In genomic region chr12:21284761-21285441, GRCm38 (mm10) we compare ENCODE assay signal across 7 mouse cellular contexts. TPM values are rescaled to one million over a fixed set of nuclear protein-coding genes. Genes with fewer than 3 reads are reported as not detected.
DNase-seq lines count a peak whose midpoint lies in the region; ATAC-seq and TF ChIP-seq lines count a peak whose summit lies in the region.

TSS of gene Cpsf3 (plus strand) at chr12:21285391.

- no peaks in the 10 kb centered on the region for H3K9me3 ChIP-seq in embryonic facial prominence, embryonic 12.5 days
- no peaks in the 10 kb centered on the region for H3K9me3 ChIP-seq in heart, embryonic 14.5 days (ENCODE audit: control insufficient read depth, low read length)

- 50% methylated on average over 11 of the region's 11 CpGs for WGBS in embryonic facial prominence, embryonic 12.5 days
- 48% methylated on average over 11 of the region's 11 CpGs for WGBS in heart, embryonic 14.5 days

- intact Hi-C loops in left cerebral cortex, postnatal 14 days (cut with DNase I): no loop called here

- ATAC-seq in embryonic facial prominence, embryonic 12.5 days (ENCODE audit: insufficient number of reproducible peaks, insufficient read depth, low FRiP score, low TSS enrichment): no peak
- no peak for ATAC-seq in heart, embryonic 14.5 days (ENCODE audit: insufficient number of reproducible peaks, insufficient read depth, low FRiP score, low read depth)

- H3K9ac ChIP-seq in embryonic facial prominence, embryonic 12.5 days: peak within 1 kb of the TSS; percentile 83
- peak within 1 kb of the TSS; percentile 97 for H3K9ac ChIP-seq in heart, embryonic 14.5 days (ENCODE audit: low read length)

- peak within 1 kb of the TSS; percentile 66 for H3K4me2 ChIP-seq in embryonic facial prominence, embryonic 12.5 days (replicated peaks)
- H3K4me2 ChIP-seq in heart, embryonic 14.5 days (ENCODE audit: low read length): peak within 1 kb of the TSS; percentile 94
- H3K4me2 ChIP-seq in myocyte (ENCODE audit: low read depth): peak within 1 kb of the TSS; percentile 93

- H3K79me2 ChIP-seq in myocyte (ENCODE audit: control insufficient read depth, insufficient read depth): peaks cover 21% of the 10 kb centered on the region

- H3K27ac ChIP-seq in embryonic facial prominence, embryonic 12.5 days: peak within 1 kb of the TSS; percentile 92
- peak within 1 kb of the TSS; percentile 86 to 90 for H3K27ac ChIP-seq in heart, embryonic 14.5 days (replicated peaks in 1 of 2; ENCODE audit: control insufficient read depth in 1 of 2, insufficient read depth in 1 of 2, low read depth in 2 of 2, low read length in 2 of 2)

- peaks cover 12% of the 10 kb centered on the region for H3K4me1 ChIP-seq in embryonic facial prominence, embryonic 12.5 days
- H3K4me1 ChIP-seq in heart, embryonic 14.5 days (ENCODE audit: control insufficient read depth in 2 of 2, insufficient read depth in 2 of 2, low read length in 2 of 2): peaks cover 8 to 18% of the 10 kb centered on the region in 2 experiments

- H3K27me3 ChIP-seq in embryonic facial prominence, embryonic 12.5 days: no peaks in the 10 kb centered on the region
- H3K27me3 ChIP-seq in heart, embryonic 14.5 days (ENCODE audit: control insufficient read depth, insufficient read depth, low read length): no peaks in the 10 kb centered on the region
- no peaks in the 10 kb centered on the region for H3K27me3 ChIP-seq in myocyte (ENCODE audit: control insufficient read depth, insufficient read depth, insufficient read length)

- no peak for DNase-seq in urinary bladder, adult 2 months (ENCODE audit: low spot score)
- no peak for DNase-seq in urinary bladder, adult 18-20 months (ENCODE audit: low spot score in 2 of 2)
- no peak for DNase-seq in left cerebral cortex, postnatal 14 days (ENCODE audit: low spot score in 2 of 2)
- no peak for DNase-seq in cerebellum, postnatal 10 days

- peak within 1 kb of the TSS; percentile 79 for H3ac ChIP-seq in myocyte (ENCODE audit: control insufficient read depth, insufficient read length)

- H3K4me3 ChIP-seq in embryonic facial prominence, embryonic 12.5 days: peak within 1 kb of the TSS; percentile 77
- peak within 1 kb of the TSS; percentile 93 for H3K4me3 ChIP-seq in heart, embryonic 14.5 days (ENCODE audit: control insufficient read depth in 1 of 2, insufficient read depth in 1 of 2, low read depth in 1 of 2, low read length in 2 of 2)
- H3K4me3 ChIP-seq in myocyte: peak within 1 kb of the TSS; percentile 92

- TF ChIP-seq POLR2A in myocyte (IDR thresholded peaks at IDR 0.05; ENCODE audit: insufficient read length, low read depth): no peak

- H3K36me3 ChIP-seq in embryonic facial prominence, embryonic 12.5 days: 0 out of 2 replicates have a peak, but pooled peaks cover 6% of the 10 kb centered on the region
- peaks cover 3% of the 10 kb centered on the region for H3K36me3 ChIP-seq in heart, embryonic 14.5 days (ENCODE audit: control insufficient read depth, insufficient read depth, low read length)
- H3K36me3 ChIP-seq in myocyte (ENCODE audit: control insufficient read depth, insufficient read depth): peaks cover under 1% of the 10 kb centered on the region

TF ChIP-seq in myocyte, 11 proteins besides CTCF, POLR2A, EP300 and RAD21:
- TF ChIP-seq CEBPB (IDR thresholded peaks at IDR 0.05; ENCODE audit: insufficient read depth, poor library complexity, severe bottlenecking) (no peak), SRF (IDR thresholded peaks at IDR 0.05; ENCODE audit: control insufficient read depth, insufficient read length, low read depth) (no peak), POLR2AphosphoS2 (IDR thresholded peaks at IDR 0.05; ENCODE audit: insufficient read length, low read depth) (no peak), MAX (IDR thresholded peaks at IDR 0.05; ENCODE audit: low read depth) (no peak), REST (IDR thresholded peaks at IDR 0.05; ENCODE audit: insufficient read depth, insufficient read length) (no peak), USF1 (IDR thresholded peaks at IDR 0.05; ENCODE audit: low read depth) (no peak), MYOG (IDR thresholded peaks at IDR 0.05; ENCODE audit: control insufficient read depth in 1 of 3, insufficient read depth in 1 of 3, insufficient read length in 2 of 3, low read depth in 2 of 3) (no peak), MYOD1 (IDR thresholded peaks at IDR 0.05; ENCODE audit: control insufficient read depth in 1 of 3, insufficient read length in 2 of 3, low read depth in 2 of 3) (no peak), TCF12 (IDR thresholded peaks at IDR 0.05; ENCODE audit: insufficient read depth, poor library complexity, severe bottlenecking) (no peak), TCF3 (IDR thresholded peaks at IDR 0.05; ENCODE audit: insufficient read length, low read depth) (no peak), E2F4 (IDR thresholded peaks at IDR 0.05; ENCODE audit: insufficient read depth) (no peak)
TF ChIP-seq in myocyte: peak in this region for 0.

RNA-seq across cellular contexts. Expression of gene Cpsf3, which starts in this region (rescaled TPM):
- 46.1 and 52.6 TPM in 2 replicates for polyA plus RNA-seq in urinary bladder, adult 2 months (2012; rRNA removed)
- 118 and 124 TPM in 2 replicates for polyA plus RNA-seq in embryonic facial prominence, embryonic 12.5 days (2016; fragmentation: Nextera tagmentation; extraction: Ambion mirVana)
- polyA plus RNA-seq in heart, embryonic 14.5 days (2014; fragmentation: Nextera tagmentation; extraction: Ambion mirVana): 69.3 and 70.5 TPM in 2 replicates
- total RNA-seq in left cerebral cortex, postnatal 14 days (2021): 10 to 100 TPM; 43.6 to 48.4 TPM
- 50.5 TPM for polyA plus RNA-seq in myocyte (2012; fragmentation: generic; extraction: Trizol)
